Mouse (Mus musculus) bone marrow macrophage, adult 2 months (primary cell): ENCODE data around the gene Gle1.

Experiments used
- CTCF ChIP-seq: IDR thresholded peaks from 2 replicates; pipeline ENCODE4 v1.5.1; 2012; ENCODE audit warnings: low read depth, mild to moderate bottlenecking, low read length, moderate library complexity
- POLR2A ChIP-seq: IDR thresholded peaks from 2 replicates; pipeline ENCODE4 v1.6.1; 2012; ENCODE audit warnings: mild to moderate bottlenecking, low read depth, low read length, borderline replicate concordance

- no peak for TF ChIP-seq CTCF
- TF ChIP-seq POLR2A: no peak
Measured at GRCm38 (mm10) chr2:29934906-29935599, at the start of gene Gle1.
